Mouse (Mus musculus) retina, postnatal 7 days (tissue): ENCODE measurements around the gene ccdc198.

ENCODE experiments used
- DNase-seq: peaks from one replicate; pipeline ENCODE4 v3.0.0-alpha.2; 2012; ENCODE audit warnings: low read depth, low spot score

The ccdc198 gene

GRCm38 (mm10) chr14:49201073-49201778 is 44.0 kb downstream of the ccdc198 start:
- DNase-seq: no peak

- DNase-seq: no peak
Observed at GRCm38 (mm10) chr14:49197031-49197527, 48.2 kb downstream of the ccdc198 start.

DNA sequence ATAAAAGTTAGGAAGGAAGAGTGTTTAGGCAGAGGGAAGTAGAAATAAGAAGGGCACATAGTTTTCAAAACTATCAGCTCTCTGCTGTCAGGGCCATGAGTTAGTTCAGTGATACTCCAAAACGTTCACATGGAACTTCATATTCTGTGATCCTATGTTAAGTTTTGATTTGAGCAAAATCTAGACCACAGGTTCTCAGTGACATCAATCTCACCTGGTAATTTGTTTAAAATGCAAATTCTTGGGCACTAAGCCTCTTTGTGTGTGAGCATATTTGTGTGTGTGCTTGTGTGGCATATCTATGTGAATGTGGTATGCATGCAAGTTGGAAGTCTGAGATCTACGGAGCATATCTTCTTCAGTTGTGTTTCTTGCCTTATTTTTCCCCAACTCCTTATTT is 59.0 kb downstream of the ccdc198 start:
- no peak for DNase-seq

DNA sequence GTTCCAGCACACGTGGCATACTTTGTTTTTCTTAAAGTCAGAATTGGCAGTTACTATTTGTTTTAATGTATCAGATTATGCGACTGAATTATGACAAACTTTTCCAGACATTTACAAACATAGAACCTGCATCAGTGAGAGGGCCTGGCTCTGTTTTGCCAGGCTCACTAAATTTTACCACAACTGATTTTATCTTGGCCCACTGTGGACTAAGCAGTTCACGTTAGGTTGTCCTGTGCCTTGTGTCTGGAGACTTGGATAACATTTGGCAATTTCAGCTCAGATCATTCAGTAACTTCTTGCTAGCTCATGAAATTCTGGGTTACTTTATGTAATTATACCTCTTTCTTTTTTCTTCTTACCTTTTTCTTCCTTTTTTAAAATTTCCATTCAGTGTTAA is 65.5 kb downstream of the ccdc198 start:
- DNase-seq: no peak

GRCm38 (mm10) chr14:49173290-49174135 is 71.8 kb downstream of the ccdc198 start:
- no peak for DNase-seq

GRCm38 (mm10) chr14:49172582-49172988 is 72.7 kb downstream of the ccdc198 start:
- peak; percentile 30 for DNase-seq

GRCm38 (mm10) chr14:49171867-49172581 is 73.2 kb downstream of the ccdc198 start, which contains the start of gene Naa30:
Gene Naa30 (plus strand): TSS chr14:49172226.
- DNase-seq: peak; percentile 82

DNA sequence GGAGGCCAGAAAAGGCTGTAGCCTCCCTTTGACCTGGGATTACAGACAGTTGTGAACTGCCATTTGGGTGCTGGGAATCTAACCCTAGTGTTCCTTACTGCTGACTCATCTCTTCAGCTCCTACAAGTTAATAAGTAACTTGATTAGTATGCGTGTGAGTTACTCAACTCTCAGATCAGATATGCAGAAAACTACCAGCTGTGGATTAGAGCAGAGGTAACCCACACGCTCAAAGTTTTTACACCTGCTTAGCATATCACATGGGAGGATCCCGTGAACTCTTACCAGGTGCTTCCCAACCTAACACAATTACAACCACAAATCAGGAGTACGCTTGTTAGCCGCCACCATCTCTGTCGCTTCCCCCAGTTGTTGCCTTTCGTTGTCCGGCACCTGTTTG is 74.0 kb downstream of the ccdc198 start:
- no peak for DNase-seq
